Mouse (Mus musculus) intestine, embryonic 15.5 days (tissue): ENCODE data around the gene Ccl22. TPM values are rescaled to one million over a fixed set of nuclear protein-coding genes. Genes with fewer than 3 reads are reported as not detected.

Experiments used
- ATAC-seq: fragments of 200-750 bp; cut with Nextera tagmentation; 2 replicates; pipeline ENCODE4 v1.8.0; 2017; ENCODE audit warnings: moderate TSS enrichment, moderate library complexity
- H3K27ac ChIP-seq: fragments of 300-500 bp; sonication (generic); 2 replicates; pipeline ENCODE4 v1.5.1; 2015; ENCODE audit warnings: mild to moderate bottlenecking, inconsistent platforms
- H3K27me3 ChIP-seq: fragments of 300-500 bp; sonication (generic); replicated peaks from 2 replicates; pipeline ENCODE4 v1.6.1; 2015; ENCODE audit warnings: inconsistent platforms
- H3K36me3 ChIP-seq: fragments of 300-500 bp; sonication (generic); 2 replicates; pipeline ENCODE4 v1.6.1; 2015; ENCODE audit warnings: inconsistent platforms
- H3K4me1 ChIP-seq: fragments of 300-500 bp; sonication (generic); replicated peaks from 2 replicates; pipeline ENCODE4 v1.6.1; 2015; ENCODE audit warnings: inconsistent platforms
- H3K4me2 ChIP-seq: fragments of 300-500 bp; sonication (generic); replicated peaks from 2 replicates; pipeline ENCODE4 v1.6.1; 2015; ENCODE audit warnings: mild to moderate bottlenecking, inconsistent platforms
- H3K4me3 ChIP-seq: fragments of 300-500 bp; sonication (generic); replicated peaks from 2 replicates; pipeline ENCODE4 v1.5.1; 2015; ENCODE audit warnings: inconsistent platforms
- H3K9ac ChIP-seq: fragments of 300-500 bp; sonication (generic); 2 replicates; pipeline ENCODE4 v1.6.1; 2015; ENCODE audit warnings: inconsistent platforms
- H3K9me3 ChIP-seq: fragments of 300-500 bp; sonication (generic); 2 replicates; pipeline ENCODE4 v1.6.1; 2016; ENCODE audit warnings: inconsistent platforms
- WGBS: fragments of 180-500 bp; shearing (Covaris S2); methylation state at CpG from one replicate; pipeline ENCODE4 v1.1.7; 2015; 5-methylcytosine and 5-hydroxymethylcytosine counted together
- polyA plus RNA-seq: library from polyadenylated mRNA; unstranded; fragments of >200 nt; fragmentation: Nextera tagmentation; extraction: Ambion mirVana; gene quantifications from 2 replicates; pipeline ENCODE4 v1.2.1, GENCODE M21; 2015

The Ccl22 gene
- not detected in 2 replicates for polyA plus RNA-seq

DNA sequence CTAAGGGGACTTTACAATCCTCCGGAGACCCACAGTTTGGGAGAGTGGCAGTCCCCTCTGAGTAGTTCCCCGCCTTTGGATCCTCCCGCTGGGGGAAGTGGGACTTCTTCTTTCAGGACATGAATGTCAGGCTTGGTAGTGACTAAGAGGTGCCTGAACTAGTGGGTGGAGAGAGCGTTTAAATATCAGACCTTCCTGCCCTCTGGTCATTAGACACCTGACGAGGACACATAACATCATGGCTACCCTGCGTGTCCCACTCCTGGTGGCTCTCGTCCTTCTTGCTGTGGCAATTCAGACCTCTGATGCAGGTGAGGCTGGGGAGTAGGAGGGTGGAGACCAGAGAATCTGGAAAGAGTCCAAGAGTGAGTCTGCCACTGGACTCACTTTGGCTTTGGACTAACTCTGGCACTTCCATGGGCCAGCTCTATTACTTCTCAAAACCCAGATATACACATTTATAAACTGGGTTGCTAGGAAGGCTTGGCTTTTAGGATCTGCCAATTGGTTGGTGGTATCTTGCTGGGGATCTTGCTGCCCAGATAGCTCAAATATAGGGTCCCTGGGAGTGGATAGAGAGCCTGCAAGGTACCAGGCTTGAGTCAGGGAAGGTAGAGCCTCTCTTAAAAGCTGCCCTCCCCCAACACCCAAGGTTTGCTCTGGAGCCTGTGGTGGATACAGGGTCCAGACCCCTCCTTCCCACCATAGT is at the start of gene Ccl22:
Ccl22 (plus strand) TSS at position 115 of the 709 bp plus-strand sequence.
- H3K27ac ChIP-seq = no peak within 1 kb of the TSS
- H3K9ac ChIP-seq = no peak within 1 kb of the TSS
- no peak within 1 kb of the TSS for H3K4me3 ChIP-seq
- H3K9me3 ChIP-seq = no peaks in the 10 kb centered on the region
- no peak within 1 kb of the TSS for H3K4me2 ChIP-seq
- H3K27me3 ChIP-seq = no peaks in the 10 kb centered on the region
- 87% methylated on average over 7 of the region's 7 CpGs for WGBS
- no peak for ATAC-seq
- H3K36me3 ChIP-seq = no peaks in the 10 kb centered on the region
- no peaks in the 10 kb centered on the region for H3K4me1 ChIP-seq

DNA sequence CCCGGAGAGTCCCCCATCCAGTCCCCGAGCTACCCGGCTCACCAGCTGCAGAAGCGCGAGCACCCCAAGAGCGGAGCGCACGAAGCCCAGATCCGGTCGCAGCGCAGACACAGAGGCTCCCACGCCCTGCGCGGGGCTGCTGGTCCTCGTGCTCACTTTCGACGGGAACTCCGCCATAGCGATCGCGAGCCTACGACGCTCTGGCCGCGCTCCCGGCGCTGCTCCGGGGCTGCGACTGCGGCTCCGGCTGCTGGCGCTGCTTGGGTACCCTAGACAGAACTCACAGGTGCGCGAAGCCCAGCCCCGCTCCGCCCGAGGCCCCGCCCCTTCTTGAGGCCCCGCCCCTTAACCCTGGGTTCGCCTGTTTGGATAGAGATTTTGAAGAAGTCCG is 49.4 kb upstream of the Ccl22 start, which contains the start of gene Pllp:
Pllp (minus strand) TSS at position 285 of the 391 bp plus-strand sequence.
- 0% methylated on average over 41 of the region's 41 CpGs for WGBS
- peaks cover 15% of the 10 kb centered on the region for H3K4me1 ChIP-seq
- peak within 1 kb of the TSS; percentile 54 for H3K4me3 ChIP-seq
- H3K36me3 ChIP-seq = no peaks in the 10 kb centered on the region
- H3K9ac ChIP-seq = peak within 1 kb of the TSS; percentile 48
- peak; percentile 93 for ATAC-seq
- H3K9me3 ChIP-seq = no peaks in the 10 kb centered on the region
- peaks cover 24% of the 10 kb centered on the region for H3K27me3 ChIP-seq
- H3K4me2 ChIP-seq = peak within 1 kb of the TSS; percentile 92
- peak within 1 kb of the TSS; percentile 36; the same call in 1 of the 2 replicates for H3K27ac ChIP-seq

DNA sequence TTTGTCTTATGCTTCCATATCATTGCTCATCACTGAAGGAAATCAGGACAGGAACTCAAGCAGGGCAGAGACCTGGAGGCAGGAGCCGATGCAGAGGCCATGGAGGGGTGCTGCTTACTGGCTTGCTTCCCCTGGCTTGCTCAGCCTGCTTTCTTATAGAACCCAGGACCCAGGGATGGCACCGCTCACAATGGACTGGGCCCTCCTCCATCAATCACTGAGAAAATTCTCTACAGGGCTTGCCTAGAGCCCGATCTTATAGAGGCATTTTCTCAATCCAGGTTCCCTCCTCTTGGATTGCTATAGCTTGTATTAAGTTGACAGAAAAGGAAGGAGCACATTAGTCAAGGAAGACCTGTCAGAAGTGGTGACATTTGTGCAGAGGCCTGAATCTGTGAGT is 48.8 kb upstream of the Ccl22 start:
- peak overlapping the region; percentile 54; the same call in 1 of the 2 replicates for H3K4me3 ChIP-seq
- no peak for ATAC-seq
- peaks cover 15% of the 10 kb centered on the region for H3K4me1 ChIP-seq
- H3K27ac ChIP-seq = no peak overlapping the region
- 51% methylated on average over 3 of the region's 3 CpGs for WGBS
- H3K4me2 ChIP-seq = peak overlapping the region; percentile 92
- no peaks in the 10 kb centered on the region for H3K9me3 ChIP-seq
- H3K9ac ChIP-seq = no peak overlapping the region; the same call in 1 of the 2 replicates
- peaks cover 24% of the 10 kb centered on the region for H3K27me3 ChIP-seq
- H3K36me3 ChIP-seq = no peaks in the 10 kb centered on the region

DNA sequence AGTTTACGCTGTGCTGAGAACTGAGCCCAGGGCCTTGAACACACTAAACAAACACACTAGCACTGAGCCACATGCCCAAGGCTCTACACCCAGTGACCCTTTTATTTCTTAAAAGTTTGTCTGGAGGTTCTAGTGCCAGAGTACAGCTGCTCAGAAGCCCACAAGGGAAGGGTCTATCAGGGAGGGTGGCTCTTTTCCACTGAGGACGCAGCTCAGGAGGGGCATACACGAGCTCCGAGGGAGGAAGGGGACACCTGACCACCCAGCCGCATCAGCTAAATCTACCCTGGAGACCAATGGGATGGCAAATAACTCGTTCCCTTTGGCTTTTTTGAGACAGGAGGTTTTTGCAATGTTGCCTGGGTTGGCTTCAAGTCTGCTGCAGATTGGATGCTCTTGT is 47.4 kb upstream of the Ccl22 start:
- Histone ChIP-seq H3K4me3 (no peak overlapping the region), H3K36me3 (no peaks in the 10 kb centered on the region), H3K4me2 (no peak overlapping the region), H3K27ac (no peak overlapping the region), H3K27me3 (peaks cover 24% of the 10 kb centered on the region), H3K4me1 (peaks cover 10% of the 10 kb centered on the region; the same call in 1 of the 2 replicates), H3K9ac (no peak overlapping the region), H3K9me3 (no peaks in the 10 kb centered on the region)
- WGBS = 85% methylated on average over 6 of the region's 6 CpGs
- ATAC-seq = no peak

DNA sequence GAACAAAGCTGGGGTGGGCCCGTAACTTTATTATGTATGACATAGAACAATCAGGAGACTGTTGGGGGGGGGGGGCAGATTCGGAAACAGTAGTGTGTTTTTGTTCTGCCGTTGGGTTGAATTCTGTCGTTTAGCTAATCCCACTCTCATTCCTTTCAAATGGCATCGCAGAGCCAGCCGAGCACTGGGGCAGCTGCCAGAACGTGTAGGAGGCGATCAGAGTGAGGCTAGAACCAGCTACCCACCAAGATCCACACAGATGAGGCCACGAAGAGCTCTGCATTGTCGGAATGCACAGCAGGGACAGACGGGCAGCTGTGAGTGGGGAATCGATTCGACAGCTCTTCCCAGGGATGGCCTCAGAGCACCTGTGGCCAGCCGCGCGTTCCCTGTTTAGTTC is 46.0 kb upstream of the Ccl22 start:
- 75% methylated on average over 16 of the region's 16 CpGs for WGBS
- Histone ChIP-seq H3K27me3 (peaks cover 22% of the 10 kb centered on the region), H3K4me3 (no peak overlapping the region), H3K9me3 (no peaks in the 10 kb centered on the region), H3K4me1 (peaks cover 10% of the 10 kb centered on the region; the same call in 1 of the 2 replicates), H3K4me2 (no peak overlapping the region), H3K27ac (no peak overlapping the region), H3K36me3 (no peaks in the 10 kb centered on the region), H3K9ac (no peak overlapping the region)
- no peak for ATAC-seq

DNA sequence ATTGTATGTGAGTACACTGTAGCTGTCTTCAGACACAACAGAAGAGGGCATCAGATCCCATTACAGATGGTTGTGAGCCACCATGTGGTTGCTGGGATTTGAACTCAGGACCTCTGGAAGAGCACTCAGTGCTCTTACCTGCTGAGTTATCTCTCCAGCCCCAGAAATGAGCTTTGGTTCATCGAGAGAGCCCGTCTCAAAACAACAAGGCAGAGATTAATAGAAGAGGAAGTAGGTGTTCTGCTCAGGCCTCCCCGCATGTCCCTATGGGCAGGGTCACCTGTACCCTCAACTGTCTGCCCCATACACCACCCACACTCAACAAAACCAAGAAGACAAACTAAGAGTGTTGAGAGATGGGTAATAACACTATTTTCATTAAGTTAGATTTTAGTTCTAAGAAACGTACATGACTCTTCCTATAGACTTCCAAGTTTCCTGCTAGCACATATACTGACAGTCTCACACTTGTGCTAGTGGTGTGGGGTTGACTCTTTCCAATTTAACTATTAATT is 44.9 kb upstream of the Ccl22 start:
- H3K4me1 ChIP-seq = peaks cover 6% of the 10 kb centered on the region; the same call in 1 of the 2 replicates
- no peak overlapping the region for H3K4me2 ChIP-seq
- H3K9me3 ChIP-seq = no peaks in the 10 kb centered on the region
- H3K27ac ChIP-seq = no peak overlapping the region
- peaks cover 13% of the 10 kb centered on the region for H3K27me3 ChIP-seq
- no peak overlapping the region for H3K4me3 ChIP-seq
- 78% methylated on average over 4 of the region's 4 CpGs for WGBS
- H3K9ac ChIP-seq = no peak overlapping the region
- H3K36me3 ChIP-seq = no peaks in the 10 kb centered on the region
- no peak for ATAC-seq

DNA sequence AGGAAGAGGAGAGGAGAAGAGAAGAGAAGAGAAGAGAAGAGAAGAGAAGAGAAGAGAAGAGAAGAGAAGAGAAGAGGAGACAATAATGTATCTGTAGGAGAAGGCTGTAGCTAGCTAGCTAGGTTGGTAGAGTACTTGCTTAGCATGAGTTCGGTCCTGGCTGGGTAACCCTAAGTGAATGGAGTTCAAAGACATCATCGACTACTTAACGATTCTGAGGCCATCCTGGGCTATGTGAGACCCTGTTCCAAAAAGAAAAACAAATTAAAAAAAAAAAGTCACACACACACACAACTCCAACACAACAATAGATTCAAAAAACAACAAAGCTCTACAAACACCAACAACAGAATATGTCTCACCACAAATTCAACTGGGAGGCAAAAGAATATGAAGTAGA is 43.2 kb upstream of the Ccl22 start:
- Histone ChIP-seq H3K9ac (no peak overlapping the region), H3K36me3 (no peaks in the 10 kb centered on the region), H3K4me3 (no peak overlapping the region), H3K27ac (no peak overlapping the region), H3K4me2 (no peak overlapping the region), H3K9me3 (no peaks in the 10 kb centered on the region), H3K4me1 (no peaks in the 10 kb centered on the region), H3K27me3 (peaks cover 1% of the 10 kb centered on the region)
- 70% methylated on average over 3 of the region's 3 CpGs for WGBS
- no peak for ATAC-seq

- WGBS = under 1% methylated on average over 35 of the region's 35 CpGs
- Histone ChIP-seq H3K9ac (peak overlapping the region; percentile 36), H3K27ac (no peak overlapping the region)
These were observed 42.3 kb upstream of the Ccl22 start for GRCm38 (mm10) chr8:94702844-94703813.

GRCm38 (mm10) chr8:94703972-94704668 is 41.3 kb upstream of the Ccl22 start:
- Histone ChIP-seq H3K4me3 (peak overlapping the region; percentile 49), H3K27me3 (no peaks in the 10 kb centered on the region), H3K4me1 (no peaks in the 10 kb centered on the region), H3K36me3 (no peaks in the 10 kb centered on the region), H3K9ac (peak overlapping the region; percentile 50; the same call in 1 of the 2 replicates), H3K27ac (no peak overlapping the region), H3K4me2 (peak overlapping the region; percentile 81), H3K9me3 (no peaks in the 10 kb centered on the region)
- peak; percentile 92 for ATAC-seq
- WGBS = under 1% methylated on average over 35 of the region's 35 CpGs

More at GRCm38 (mm10) chr8:94702844-94703813, 42.3 kb upstream of the Ccl22 start:
- peak; percentile 90 for ATAC-seq
- Histone ChIP-seq H3K9me3 (no peaks in the 10 kb centered on the region), H3K27me3 (no peaks in the 10 kb centered on the region), H3K4me1 (no peaks in the 10 kb centered on the region), H3K4me2 (peak overlapping the region; percentile 61), H3K36me3 (no peaks in the 10 kb centered on the region), H3K4me3 (peak overlapping the region; percentile 49)

DNA sequence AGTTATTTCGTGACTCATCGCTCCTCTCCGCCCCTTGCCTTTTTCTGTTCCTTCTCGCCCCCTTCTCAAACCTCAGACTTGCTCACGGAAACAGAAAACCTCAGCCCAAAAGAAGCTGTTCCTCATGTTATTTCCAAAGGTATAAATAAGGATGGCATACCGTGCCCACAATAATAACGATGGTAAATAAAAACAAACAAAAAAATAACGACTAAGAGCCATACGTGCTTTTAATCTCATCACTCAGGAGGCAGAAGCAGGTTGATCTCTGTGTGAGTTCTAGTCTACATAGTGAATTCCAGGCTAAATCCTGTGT is 40.8 kb upstream of the Ccl22 start:
- no peak overlapping the region for H3K27ac ChIP-seq
- ATAC-seq = no peak
- peak overlapping the region; percentile 43 for H3K4me3 ChIP-seq
- H3K4me2 ChIP-seq = peak overlapping the region; percentile 81
- WGBS = 17% methylated on average over 9 of the region's 9 CpGs
- H3K4me1 ChIP-seq = no peaks in the 10 kb centered on the region
- H3K36me3 ChIP-seq = no peaks in the 10 kb centered on the region
- H3K27me3 ChIP-seq = no peaks in the 10 kb centered on the region
- H3K9me3 ChIP-seq = no peaks in the 10 kb centered on the region
- H3K9ac ChIP-seq = peak overlapping the region; percentile 50; the same call in 1 of the 2 replicates

GRCm38 (mm10) chr8:94705581-94706245 is 39.7 kb upstream of the Ccl22 start:
- no peaks in the 10 kb centered on the region for H3K36me3 ChIP-seq
- no peaks in the 10 kb centered on the region for H3K9me3 ChIP-seq
- no peak overlapping the region for H3K4me2 ChIP-seq
- no peak overlapping the region for H3K4me3 ChIP-seq
- ATAC-seq = no peak
- no peak overlapping the region for H3K9ac ChIP-seq
- H3K27ac ChIP-seq = no peak overlapping the region
- no peaks in the 10 kb centered on the region for H3K4me1 ChIP-seq
- 79% methylated on average over 10 of the region's 10 CpGs for WGBS
- H3K27me3 ChIP-seq = no peaks in the 10 kb centered on the region
